Mouse (Mus musculus): ENCODE measurements around the gene Egflam. TPM values are rescaled to one million over a fixed set of nuclear protein-coding genes. Genes with fewer than 3 reads are reported as not detected.
A peak's percentile ranks its signal among the peaks of the same experiment; 100 is the strongest.

Egflam gene
- polyA plus RNA-seq, 1 experiment from 2014 or later: 3.6 TPM

- Histone ChIP-seq H3K4me2 (no peak overlapping the region), H3K4me1 (peaks cover 30% of the 10 kb centered on the region), H3K9ac (no peak overlapping the region), H3K27ac (no peak overlapping the region), H3K27me3 (no peaks in the 10 kb centered on the region), H3K9me3 (replicated peaks) (no peaks in the 10 kb centered on the region), H3K36me3 (ENCODE audit: poor library complexity, severe bottlenecking) (peaks cover 11% of the 10 kb centered on the region), H3K4me3 (no peak overlapping the region)
- WGBS: 97% methylated on average over 4 of the region's 4 CpGs
- ATAC-seq: no peak
Measured at GRCm38 (mm10) chr15:7191074-7191473, 207.1 kb downstream of the Egflam start.

GRCm38 (mm10) chr15:7189678-7190454 lies 208.3 kb downstream of the Egflam start:
- no peaks in the 10 kb centered on the region for H3K9me3 ChIP-seq (replicated peaks)
- H3K4me2 ChIP-seq: no peak overlapping the region
- no peak overlapping the region for H3K4me3 ChIP-seq
- no peak overlapping the region for H3K9ac ChIP-seq
- no peak overlapping the region for H3K27ac ChIP-seq
- 94% methylated on average over 22 of the region's 22 CpGs for whole genome bisulfite sequencing
- no peaks in the 10 kb centered on the region for H3K27me3 ChIP-seq
- no peak for ATAC-seq
- H3K4me1 ChIP-seq: peaks cover 18% of the 10 kb centered on the region
- peaks cover 13% of the 10 kb centered on the region for H3K36me3 ChIP-seq (ENCODE audit: poor library complexity, severe bottlenecking)

DNA sequence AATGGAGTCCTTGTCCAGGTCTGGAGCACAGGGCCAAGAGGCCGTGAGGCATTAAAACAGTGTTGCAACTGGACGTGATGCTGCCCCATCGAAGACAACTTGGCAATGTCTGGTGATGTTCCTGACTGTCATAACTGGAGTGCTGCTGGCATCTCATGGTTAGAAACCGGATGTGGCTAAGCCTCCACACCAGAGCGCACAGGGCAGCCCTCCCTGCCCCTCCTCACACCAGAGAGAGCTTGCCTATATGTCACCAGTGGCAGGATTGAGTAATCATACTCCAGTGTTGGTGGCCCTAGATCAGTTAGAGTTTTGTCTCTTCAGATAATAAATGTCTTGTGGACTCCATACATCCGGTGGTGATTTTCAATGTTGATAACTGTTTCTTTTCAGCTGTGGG lies 210.5 kb downstream of the Egflam start:
- Histone ChIP-seq H3K36me3 (ENCODE audit: poor library complexity, severe bottlenecking) (peaks cover 14% of the 10 kb centered on the region), H3K27ac (no peak overlapping the region)
- WGBS: 85% methylated on average over 6 of the region's 6 CpGs

GRCm38 (mm10) chr15:7180576-7180975 lies 217.6 kb downstream of the Egflam start:
- no peaks in the 10 kb centered on the region for H3K27me3 ChIP-seq
- H3K9ac ChIP-seq: no peak overlapping the region
- no peak for ATAC-seq
- 73% methylated on average over 6 of the region's 6 CpGs for WGBS
- no peaks in the 10 kb centered on the region for H3K9me3 ChIP-seq (replicated peaks)
- H3K4me2 ChIP-seq: no peak overlapping the region
- no peaks in the 10 kb centered on the region for H3K4me1 ChIP-seq
- 0 out of 2 replicates have a peak, but pooled peaks cover 11% of the 10 kb centered on the region for H3K36me3 ChIP-seq (ENCODE audit: poor library complexity, severe bottlenecking)
- no peak overlapping the region for H3K4me3 ChIP-seq
- H3K27ac ChIP-seq: no peak overlapping the region

More for the DNA sequence above, 210.5 kb downstream of the Egflam start:
- Histone ChIP-seq H3K9ac (no peak overlapping the region), H3K4me1 (no peaks in the 10 kb centered on the region), H3K9me3 (replicated peaks) (no peaks in the 10 kb centered on the region), H3K27me3 (no peaks in the 10 kb centered on the region), H3K4me2 (no peak overlapping the region), H3K4me3 (no peak overlapping the region)
- ATAC-seq: no peak

GRCm38 (mm10) chr15:7173776-7174175 lies 224.4 kb downstream of the Egflam start:
- H3K9me3 ChIP-seq (replicated peaks): no peaks in the 10 kb centered on the region
- H3K27me3 ChIP-seq: no peaks in the 10 kb centered on the region
- H3K36me3 ChIP-seq (ENCODE audit: poor library complexity, severe bottlenecking): no peaks in the 10 kb centered on the region
- no peak overlapping the region for H3K4me2 ChIP-seq
- WGBS: 85% methylated on average over 8 of the region's 8 CpGs
- ATAC-seq: no peak
- H3K4me1 ChIP-seq: no peaks in the 10 kb centered on the region
- H3K27ac ChIP-seq: no peak overlapping the region
- H3K9ac ChIP-seq: no peak overlapping the region
- no peak overlapping the region for H3K4me3 ChIP-seq

DNA sequence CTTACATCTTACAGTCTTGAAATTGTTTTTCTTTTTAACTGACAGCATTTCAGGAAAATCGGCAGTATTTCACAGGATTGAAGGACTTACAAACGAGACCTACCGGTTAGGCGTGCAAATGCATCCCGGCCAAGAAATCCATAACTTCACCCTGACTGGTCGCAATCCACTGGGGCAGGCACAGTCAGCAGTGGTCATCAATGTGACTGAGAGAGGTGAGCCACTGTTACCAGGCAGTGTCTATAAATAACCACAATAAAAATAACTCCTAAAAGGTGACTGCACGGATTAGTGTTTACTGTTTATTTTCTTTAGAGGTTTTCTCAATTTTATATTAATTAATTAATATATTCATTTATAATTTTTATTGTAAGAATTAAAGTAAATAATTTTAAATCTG lies 224.8 kb downstream of the Egflam start:
- 93% methylated on average over 7 of the region's 7 CpGs for WGBS
- Histone ChIP-seq H3K36me3 (ENCODE audit: poor library complexity, severe bottlenecking) (no peaks in the 10 kb centered on the region), H3K4me2 (no peak overlapping the region), H3K4me1 (no peaks in the 10 kb centered on the region), H3K9ac (no peak overlapping the region), H3K27me3 (no peaks in the 10 kb centered on the region), H3K9me3 (replicated peaks) (no peaks in the 10 kb centered on the region), H3K4me3 (no peak overlapping the region), H3K27ac (no peak overlapping the region)
- no peak for ATAC-seq

- H3K9me3 ChIP-seq (replicated peaks): no peaks in the 10 kb centered on the region
- WGBS: 68% methylated on average over 2 of the region's 2 CpGs
- no peak overlapping the region for H3K9ac ChIP-seq
- ATAC-seq: no peak
- H3K27me3 ChIP-seq: no peaks in the 10 kb centered on the region
- H3K36me3 ChIP-seq (ENCODE audit: poor library complexity, severe bottlenecking): no peaks in the 10 kb centered on the region
- H3K27ac ChIP-seq: no peak overlapping the region
- H3K4me1 ChIP-seq: no peaks in the 10 kb centered on the region
- no peak overlapping the region for H3K4me3 ChIP-seq
- H3K4me2 ChIP-seq: no peak overlapping the region
Measured at GRCm38 (mm10) chr15:7172875-7173274, 225.3 kb downstream of the Egflam start.

DNA sequence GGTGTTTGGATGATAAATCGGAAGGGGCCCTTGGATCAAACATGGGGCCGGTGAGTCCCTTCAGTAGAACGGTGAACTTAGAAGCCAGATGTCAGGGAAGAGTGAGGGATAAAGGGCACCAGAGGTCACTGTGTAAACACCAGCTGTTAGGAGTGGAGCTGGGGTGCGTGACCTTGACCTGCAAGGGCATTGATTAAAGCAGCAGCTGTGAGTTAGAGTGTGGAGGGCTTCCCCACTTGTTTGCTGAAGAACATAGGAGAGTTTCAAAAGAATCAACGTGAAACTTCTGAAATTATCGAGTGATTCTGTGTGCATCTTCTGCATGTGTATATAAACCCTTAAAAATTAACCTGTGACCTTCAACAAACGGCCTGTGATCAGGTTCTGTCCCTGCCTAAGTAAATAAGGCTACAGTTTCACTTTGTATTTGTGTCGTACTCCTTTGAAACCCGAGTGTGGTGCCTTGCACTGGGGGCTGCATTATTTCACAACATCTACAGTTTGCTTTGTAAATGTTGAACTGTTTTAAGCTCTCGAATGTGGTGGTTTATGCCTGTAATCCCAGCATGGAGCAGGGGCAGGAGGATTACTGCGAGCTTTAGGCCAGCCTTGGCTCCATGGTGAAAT lies 230.2 kb downstream of the Egflam start:
- Histone ChIP-seq H3K9me3 (replicated peaks) (no peaks in the 10 kb centered on the region), H3K36me3 (ENCODE audit: poor library complexity, severe bottlenecking) (0 out of 2 replicates have a peak, but pooled peaks cover 8% of the 10 kb centered on the region), H3K27ac (no peak overlapping the region), H3K4me3 (no peak overlapping the region), H3K4me2 (no peak overlapping the region), H3K9ac (no peak overlapping the region), H3K4me1 (no peaks in the 10 kb centered on the region), H3K27me3 (no peaks in the 10 kb centered on the region)
- 80% methylated on average over 11 of the region's 11 CpGs for WGBS
- ATAC-seq: no peak

- H3K27ac ChIP-seq: no peak overlapping the region
- no peak for ATAC-seq
- WGBS: 92% methylated on average over 10 of the region's 10 CpGs
- H3K4me2 ChIP-seq: no peak overlapping the region
- no peak overlapping the region for H3K9ac ChIP-seq
- H3K36me3 ChIP-seq (ENCODE audit: poor library complexity, severe bottlenecking): 0 out of 2 replicates have a peak, but pooled peaks cover 8% of the 10 kb centered on the region
- H3K4me1 ChIP-seq: no peaks in the 10 kb centered on the region
- H3K4me3 ChIP-seq: no peak overlapping the region
- H3K9me3 ChIP-seq (replicated peaks): no peaks in the 10 kb centered on the region
- H3K27me3 ChIP-seq: no peaks in the 10 kb centered on the region
Measured at GRCm38 (mm10) chr15:7167238-7167905, 230.8 kb downstream of the Egflam start.

GRCm38 (mm10) chr15:7166735-7167134 lies 231.5 kb downstream of the Egflam start:
- Histone ChIP-seq H3K9me3 (replicated peaks) (no peaks in the 10 kb centered on the region), H3K4me1 (no peaks in the 10 kb centered on the region), H3K36me3 (ENCODE audit: poor library complexity, severe bottlenecking) (0 out of 2 replicates have a peak, but pooled peaks cover 8% of the 10 kb centered on the region), H3K4me3 (no peak overlapping the region), H3K4me2 (no peak overlapping the region), H3K27me3 (no peaks in the 10 kb centered on the region), H3K27ac (no peak overlapping the region), H3K9ac (no peak overlapping the region)
- WGBS: 95% methylated on average over 9 of the region's 9 CpGs
- no peak for ATAC-seq

- no peak overlapping the region for H3K4me2 ChIP-seq
- H3K27ac ChIP-seq: no peak overlapping the region
- WGBS: 55% methylated on average over 6 of the region's 6 CpGs
- H3K27me3 ChIP-seq: no peaks in the 10 kb centered on the region
- H3K4me1 ChIP-seq: no peaks in the 10 kb centered on the region
- H3K9ac ChIP-seq: no peak overlapping the region
- no peak overlapping the region for H3K4me3 ChIP-seq
- H3K36me3 ChIP-seq (ENCODE audit: poor library complexity, severe bottlenecking): peaks cover 18% of the 10 kb centered on the region; the same call in 1 of the 2 replicates
- no peaks in the 10 kb centered on the region for H3K9me3 ChIP-seq (replicated peaks)
- ATAC-seq: 0 out of 2 replicates have a peak, but pooled peaks have one; percentile 43
Measured at GRCm38 (mm10) chr15:7163851-7164250, 234.3 kb downstream of the Egflam start.

DNA sequence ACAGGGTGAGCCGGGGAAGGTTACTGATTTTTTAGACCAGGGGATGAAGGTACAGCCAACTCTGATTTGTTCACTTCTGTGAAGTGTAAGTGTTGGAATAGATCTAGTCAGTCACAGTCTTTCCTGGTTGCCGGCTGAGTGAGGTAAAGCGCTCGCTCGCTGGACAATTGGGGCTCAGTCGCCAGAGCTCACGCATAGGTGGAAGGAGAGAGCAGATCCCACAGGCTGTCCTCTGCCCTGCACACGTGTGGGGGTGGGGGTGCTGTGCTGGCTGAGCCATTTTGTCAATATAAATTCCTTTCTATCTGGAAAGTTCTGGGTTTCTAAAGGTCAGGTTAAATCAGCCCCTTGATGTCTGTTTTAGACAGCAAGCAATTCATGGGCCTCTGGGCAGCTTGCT lies 237.9 kb downstream of the Egflam start:
- H3K4me2 ChIP-seq: no peak overlapping the region
- 89% methylated on average over 8 of the region's 8 CpGs for WGBS
- no peak for ATAC-seq

More for the DNA sequence above, 237.9 kb downstream of the Egflam start:
- Histone ChIP-seq H3K4me3 (no peak overlapping the region), H3K27ac (no peak overlapping the region), H3K36me3 (ENCODE audit: poor library complexity, severe bottlenecking) (peaks cover 10% of the 10 kb centered on the region; the same call in 1 of the 2 replicates), H3K27me3 (no peaks in the 10 kb centered on the region), H3K9me3 (replicated peaks) (no peaks in the 10 kb centered on the region), H3K4me1 (no peaks in the 10 kb centered on the region), H3K9ac (no peak overlapping the region)
